Mouse (Mus musculus): ENCODE data around the gene Tmem207. TPM values are rescaled to one million over a fixed set of nuclear protein-coding genes. Genes with fewer than 3 reads are reported as not detected.
"Not testable (repeated sequence)": the region's sequence is repeated elsewhere in the genome, so short reads cannot be mapped to it uniquely, and the experiment has no call there.

The Tmem207 gene
- polyA plus RNA-seq, 1 experiment from 2014 or later: 0.08 TPM

GRCm38 (mm10) chr16:26546170-26546878 lies 19.8 kb upstream of the Tmem207 start:
- Histone ChIP-seq H3K4me1 (replicated peaks; ENCODE audit: control insufficient read depth, insufficient read depth, low read length) (peaks cover 8% of the 10 kb centered on the region), H3K36me3 (replicated peaks; ENCODE audit: control insufficient read depth, insufficient read depth) (no peaks in the 10 kb centered on the region), H3K27ac (peak overlapping the region; percentile 57; the same call in 1 of the 2 replicates), H3K9ac (no peak overlapping the region), H3K9me3 (ENCODE audit: control insufficient read depth, low read length) (no peaks in the 10 kb centered on the region), H3K4me3 (replicated peaks; ENCODE audit: low read length) (no peak overlapping the region), H3K4me2 (replicated peaks) (0 out of 2 replicates have a peak overlapping the region, but pooled peaks have one; percentile 15), H3K27me3 (ENCODE audit: control insufficient read depth, insufficient read depth, low read length) (no peaks in the 10 kb centered on the region)
- 19% methylated on average over 7 of the region's 7 CpGs for WGBS
- DNase-seq (ENCODE audit: low spot score) (no peak), ATAC-seq (ENCODE audit: low FRiP score) (peak; percentile 75; the same call in 1 of the 2 replicates)

GRCm38 (mm10) chr16:26532287-26532686 lies 5.7 kb upstream of the Tmem207 start:
- no peak overlapping the region for H3K4me3 ChIP-seq (replicated peaks; ENCODE audit: low read length)
- no peaks in the 10 kb centered on the region for H3K27me3 ChIP-seq (ENCODE audit: control insufficient read depth, insufficient read depth, low read length)
- H3K9ac ChIP-seq: no peak overlapping the region
- no peaks in the 10 kb centered on the region for H3K36me3 ChIP-seq (replicated peaks; ENCODE audit: control insufficient read depth, insufficient read depth)
- 84% methylated on average over 1 of the region's 1 CpGs for WGBS
- no peak for ATAC-seq (ENCODE audit: low FRiP score)
- no peaks in the 10 kb centered on the region for H3K9me3 ChIP-seq (ENCODE audit: control insufficient read depth, low read length)
- no peak for DNase-seq (ENCODE audit: low spot score)
- no peak overlapping the region for H3K4me2 ChIP-seq (replicated peaks)
- no peak overlapping the region for H3K27ac ChIP-seq
- peaks cover 7% of the 10 kb centered on the region for H3K4me1 ChIP-seq (replicated peaks; ENCODE audit: control insufficient read depth, insufficient read depth, low read length)

- H3K27me3 ChIP-seq (ENCODE audit: control insufficient read depth, insufficient read depth, low read length): no peaks in the 10 kb centered on the region
- DNase-seq (ENCODE audit: low spot score): no peak
- no peak overlapping the region for H3K4me2 ChIP-seq (replicated peaks)
- ATAC-seq (ENCODE audit: low FRiP score): no peak
- no peak overlapping the region for H3K9ac ChIP-seq
- H3K4me1 ChIP-seq (replicated peaks; ENCODE audit: control insufficient read depth, insufficient read depth, low read length): peaks cover 7% of the 10 kb centered on the region
- H3K4me3 ChIP-seq (replicated peaks; ENCODE audit: low read length): no peak overlapping the region
- 87% methylated on average over 1 of the region's 1 CpGs for WGBS
- H3K36me3 ChIP-seq (replicated peaks; ENCODE audit: control insufficient read depth, insufficient read depth): no peaks in the 10 kb centered on the region
- no peaks in the 10 kb centered on the region for H3K9me3 ChIP-seq (ENCODE audit: control insufficient read depth, low read length)
- H3K27ac ChIP-seq: no peak overlapping the region
Measured at GRCm38 (mm10) chr16:26530451-26530850, 3.9 kb upstream of the Tmem207 start.

GRCm38 (mm10) chr16:26527931-26528666 lies 1.5 kb upstream of the Tmem207 start:
- Histone ChIP-seq H3K36me3 (replicated peaks; ENCODE audit: control insufficient read depth, insufficient read depth) (no peaks in the 10 kb centered on the region), H3K9me3 (ENCODE audit: control insufficient read depth, low read length) (no peaks in the 10 kb centered on the region), H3K9ac (no peak overlapping the region), H3K4me3 (replicated peaks; ENCODE audit: low read length) (no peak overlapping the region), H3K27ac (peak overlapping the region; percentile 67), H3K4me2 (replicated peaks) (no peak overlapping the region), H3K27me3 (ENCODE audit: control insufficient read depth, insufficient read depth, low read length) (no peaks in the 10 kb centered on the region), H3K4me1 (replicated peaks; ENCODE audit: control insufficient read depth, insufficient read depth, low read length) (peaks cover 7% of the 10 kb centered on the region)
- 44% methylated on average over 10 of the region's 10 CpGs for WGBS
- ATAC-seq (ENCODE audit: low FRiP score): peak; percentile 90
- DNase-seq (ENCODE audit: low spot score): peak; percentile 69

- Histone ChIP-seq H3K9me3 (ENCODE audit: control insufficient read depth, low read length) (no peaks in the 10 kb centered on the region), H3K9ac (no peak overlapping the region), H3K27me3 (ENCODE audit: control insufficient read depth, insufficient read depth, low read length) (no peaks in the 10 kb centered on the region), H3K4me1 (replicated peaks; ENCODE audit: control insufficient read depth, insufficient read depth, low read length) (peaks cover 7% of the 10 kb centered on the region), H3K36me3 (replicated peaks; ENCODE audit: control insufficient read depth, insufficient read depth) (no peaks in the 10 kb centered on the region), H3K4me2 (replicated peaks) (no peak overlapping the region), H3K4me3 (replicated peaks; ENCODE audit: low read length) (no peak overlapping the region), H3K27ac (no peak overlapping the region)
- WGBS: 61% methylated on average over 5 of the region's 5 CpGs
- DNase-seq (ENCODE audit: low spot score): no peak
- no peak for ATAC-seq (ENCODE audit: low FRiP score)
Measured at GRCm38 (mm10) chr16:26525832-26526231, 737 bp downstream of the Tmem207 start.

- no peaks in the 10 kb centered on the region for H3K36me3 ChIP-seq (replicated peaks; ENCODE audit: control insufficient read depth, insufficient read depth)
- no peaks in the 10 kb centered on the region for H3K4me1 ChIP-seq (replicated peaks; ENCODE audit: control insufficient read depth, insufficient read depth, low read length)
- no peak overlapping the region for H3K4me2 ChIP-seq (replicated peaks)
- H3K9me3 ChIP-seq (ENCODE audit: control insufficient read depth, low read length): no peaks in the 10 kb centered on the region
- WGBS: 65% methylated on average over 2 of the region's 2 CpGs
- ATAC-seq (ENCODE audit: low FRiP score) (no peak), DNase-seq (ENCODE audit: low spot score) (no peak)
- H3K27ac ChIP-seq: no peak overlapping the region
- H3K27me3 ChIP-seq (ENCODE audit: control insufficient read depth, insufficient read depth, low read length): no peaks in the 10 kb centered on the region
- H3K4me3 ChIP-seq (replicated peaks; ENCODE audit: low read length): no peak overlapping the region
- H3K9ac ChIP-seq: no peak overlapping the region
Measured at GRCm38 (mm10) chr16:26519596-26519995, 7.0 kb downstream of the Tmem207 start.

GRCm38 (mm10) chr16:26504961-26505360 lies 21.6 kb downstream of the Tmem207 start:
- Histone ChIP-seq H3K27me3 (ENCODE audit: control insufficient read depth, insufficient read depth, low read length) (no peaks in the 10 kb centered on the region), H3K4me1 (replicated peaks; ENCODE audit: control insufficient read depth, insufficient read depth, low read length) (no peaks in the 10 kb centered on the region), H3K9ac (no peak overlapping the region), H3K27ac (no peak overlapping the region), H3K36me3 (replicated peaks; ENCODE audit: control insufficient read depth, insufficient read depth) (no peaks in the 10 kb centered on the region), H3K9me3 (ENCODE audit: control insufficient read depth, low read length) (no peaks in the 10 kb centered on the region), H3K4me2 (replicated peaks) (no peak overlapping the region), H3K4me3 (replicated peaks; ENCODE audit: low read length) (no peak overlapping the region)
- no peak for ATAC-seq (ENCODE audit: low FRiP score)
- DNase-seq (ENCODE audit: low spot score): no peak
- WGBS: 77% methylated on average over 4 of the region's 4 CpGs

GRCm38 (mm10) chr16:26500738-26501137 lies 25.8 kb downstream of the Tmem207 start:
- Histone ChIP-seq H3K9me3 (ENCODE audit: control insufficient read depth, low read length) (no peaks in the 10 kb centered on the region), H3K4me3 (replicated peaks; ENCODE audit: low read length) (no peak overlapping the region), H3K27ac (no peak overlapping the region), H3K4me1 (replicated peaks; ENCODE audit: control insufficient read depth, insufficient read depth, low read length) (no peaks in the 10 kb centered on the region), H3K27me3 (ENCODE audit: control insufficient read depth, insufficient read depth, low read length) (no peaks in the 10 kb centered on the region), H3K9ac (no peak overlapping the region), H3K36me3 (replicated peaks; ENCODE audit: control insufficient read depth, insufficient read depth) (no peaks in the 10 kb centered on the region), H3K4me2 (replicated peaks) (no peak overlapping the region)
- 86% methylated on average over 3 of the region's 3 CpGs for WGBS
- DNase-seq (ENCODE audit: low spot score) (no peak), ATAC-seq (ENCODE audit: low FRiP score) (no peak)

GRCm38 (mm10) chr16:26499705-26500104 lies 26.9 kb downstream of the Tmem207 start:
- not testable (repeated sequence) for H3K9ac ChIP-seq; H3K27me3 ChIP-seq (ENCODE audit: control insufficient read depth, insufficient read depth, low read length); ATAC-seq (ENCODE audit: low FRiP score); H3K9me3 ChIP-seq (ENCODE audit: control insufficient read depth, low read length); H3K36me3 ChIP-seq (replicated peaks; ENCODE audit: control insufficient read depth, insufficient read depth); DNase-seq (ENCODE audit: low spot score); H3K4me3 ChIP-seq (replicated peaks; ENCODE audit: low read length); H3K4me2 ChIP-seq (replicated peaks); H3K4me1 ChIP-seq (replicated peaks; ENCODE audit: control insufficient read depth, insufficient read depth, low read length); H3K27ac ChIP-seq
- WGBS: 96% methylated on average over 3 of the region's 3 CpGs

Data from hindbrain, embryonic 14.5 days (tissue).